Comparison of ENCODE assay signal across 8 mouse cellular contexts in the genomic region with DNA sequence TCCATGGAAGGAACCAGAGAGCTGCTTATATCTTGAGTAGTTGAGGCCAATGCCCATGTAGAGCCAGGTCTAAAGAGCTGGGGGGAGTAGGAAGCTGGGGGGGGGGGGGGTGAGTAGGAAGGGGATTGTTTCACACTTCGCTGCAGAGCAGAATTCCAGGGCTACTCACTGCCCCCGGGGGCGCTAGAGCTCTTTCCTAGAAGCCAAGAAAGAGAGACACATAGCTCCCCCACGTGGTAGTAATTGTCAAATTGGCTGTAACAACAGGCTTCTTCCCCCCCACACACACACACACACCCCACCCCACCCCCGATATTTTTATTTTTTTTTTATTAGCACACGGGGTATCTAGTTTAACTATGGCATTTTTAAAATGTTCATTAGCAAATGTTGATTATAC. TPM values are rescaled to one million over a fixed set of nuclear protein-coding genes. Genes with fewer than 3 reads are reported as not detected.
A peak's percentile ranks its signal among the peaks of the same experiment; 100 is the strongest.
DNase-seq lines count a peak whose midpoint lies in the region; ATAC-seq lines count a peak whose summit lies in the region.

No protein-coding gene starts in this region.

- 0 out of 2 replicates have a peak, but pooled peaks cover 3% of the 10 kb centered on the region for H3K4me1 ChIP-seq in forebrain, embryonic 12.5 days
- H3K4me1 ChIP-seq in hindbrain, embryonic 10.5 days (replicated peaks) = peaks cover 7% of the 10 kb centered on the region; the same call in 1 of the 2 replicates

- 11% methylated on average over 3 of the region's 6 CpGs for WGBS in forebrain, embryonic 12.5 days
- WGBS in hindbrain, embryonic 10.5 days = 10% methylated on average over 6 of the region's 6 CpGs

- peak overlapping the region; percentile 75 for H3K27ac ChIP-seq in forebrain, embryonic 12.5 days
- peak overlapping the region; percentile 90 for H3K27ac ChIP-seq in hindbrain, embryonic 10.5 days

- H3K9ac ChIP-seq in forebrain, embryonic 12.5 days = 0 out of 2 replicates have a peak overlapping the region, but pooled peaks have one; percentile 25

- DNase-seq in Muller cell, postnatal 12 days (ENCODE audit: inconsistent ontology term) = peak; percentile 93
- DNase-seq in c-Kit-positive CD71-negative TER-119-negative erythroid progenitor cells, embryonic 14.5 days (ENCODE audit: low read depth) = peak; percentile 70
- peak; percentile 67 for DNase-seq in hindbrain, embryonic 10.5 days (ENCODE audit: low spot score)
- peak; percentile 72 to 90 for DNase-seq in layer of hippocampus, postnatal 14 days (ENCODE audit: low spot score in 2 of 2)
- peak; percentile 86 for DNase-seq in lung, postnatal 25 days (ENCODE audit: low spot score)
- peak; percentile 84 for DNase-seq in right cerebral cortex, adult 2 months (ENCODE audit: low spot score in 2 of 2)

- peak overlapping the region; percentile 59 for H3K4me2 ChIP-seq in forebrain, embryonic 12.5 days

- no peaks in the 10 kb centered on the region for H3K9me3 ChIP-seq in forebrain, embryonic 12.5 days
- no peaks in the 10 kb centered on the region for H3K9me3 ChIP-seq in hindbrain, embryonic 10.5 days

- no peaks in the 10 kb centered on the region for H3K27me3 ChIP-seq in forebrain, embryonic 12.5 days
- H3K27me3 ChIP-seq in hindbrain, embryonic 10.5 days (ENCODE audit: insufficient read depth, poor library complexity, severe bottlenecking) = no peaks in the 10 kb centered on the region

- no peaks in the 10 kb centered on the region for H3K36me3 ChIP-seq in forebrain, embryonic 12.5 days (replicated peaks)
- no peaks in the 10 kb centered on the region for H3K36me3 ChIP-seq in hindbrain, embryonic 10.5 days

- no peak for ATAC-seq in forebrain, embryonic 12.5 days (ENCODE audit: low FRiP score)
- ATAC-seq in monocyte, adult 5-6 weeks (replicated peaks; ENCODE audit: insufficient number of reproducible peaks, low FRiP score, low TSS enrichment, poor library complexity, severe bottlenecking) = no peak

- peak overlapping the region; percentile 44 for H3K4me3 ChIP-seq in forebrain, embryonic 12.5 days (replicated peaks)
- H3K4me3 ChIP-seq in hindbrain, embryonic 10.5 days = peak overlapping the region; percentile 61

RNA-seq across cellular contexts. Expression of a gene that starts 0.7 kb away (rescaled TPM):
- polyA plus RNA-seq in forebrain, embryonic 12.5 days (2016; fragmentation: Nextera tagmentation; extraction: Ambion mirVana) = 7.3 and 8.3 TPM in 2 replicates
- polyA plus RNA-seq in hindbrain, embryonic 10.5 days (2016; fragmentation: Nextera tagmentation; extraction: Ambion mirVana) = 7.6 and 7.7 TPM in 2 replicates
- total RNA-seq in layer of hippocampus, postnatal 14 days (2021) = 1 to 10 TPM; 7.3 to 8.5 TPM
- 0.85 to 5.4 TPM (median 4.1 TPM) in 3 replicates for total RNA-seq in monocyte, adult 5-6 weeks (2017)
